Mouse (Mus musculus) heart, embryonic 16.5 days (tissue): ENCODE measurements around the gene Neurod4. TPM values are rescaled to one million over a fixed set of nuclear protein-coding genes. Genes with fewer than 3 reads are reported as not detected.
"Not testable (repeated sequence)": the region's sequence is repeated elsewhere in the genome, so short reads cannot be mapped to it uniquely, and the experiment has no call there.

ENCODE experiments used
- ATAC-seq: fragments of 200-750 bp; cut with Nextera tagmentation; replicated peaks from 2 replicates; pipeline ENCODE4 v1.8.0; 2017; ENCODE audit warnings: moderate number of reproducible peaks; ENCODE audit not compliant: insufficient read depth, low FRiP score; ENCODE audit errors: extremely low read depth
- H3K27ac ChIP-seq: fragments of 300-500 bp; sonication (generic); 2 replicates; pipeline ENCODE4 v1.5.1; 2014; ENCODE audit warnings: mild to moderate bottlenecking, low read length, control low read depth, moderate library complexity
- H3K27me3 ChIP-seq: fragments of 300-500 bp; sonication (generic); 2 replicates; pipeline ENCODE4 v1.6.1; 2014; ENCODE audit warnings: low read length, mixed read lengths; ENCODE audit not compliant: control insufficient read depth, insufficient read depth
- H3K36me3 ChIP-seq: fragments of 300-500 bp; sonication (generic); 2 replicates; pipeline ENCODE4 v1.6.1; 2014; ENCODE audit not compliant: control insufficient read depth, insufficient read depth
- H3K4me1 ChIP-seq: fragments of 300-500 bp; sonication (generic); 2 replicates; pipeline ENCODE4 v1.6.1; 2014; ENCODE audit warnings: low read length, mixed read lengths; ENCODE audit not compliant: control insufficient read depth, insufficient read depth
- H3K4me2 ChIP-seq: fragments of 300-500 bp; sonication (generic); 2 replicates; pipeline ENCODE4 v1.6.1; 2014; ENCODE audit warnings: low read depth, mild to moderate bottlenecking, control low read depth, low read length
- H3K4me3 ChIP-seq: fragments of 300-500 bp; sonication (generic); 2 replicates; pipeline ENCODE4 v1.5.1; 2014; ENCODE audit warnings: mild to moderate bottlenecking, control low read depth, low read length
- H3K9ac ChIP-seq: fragments of 300-500 bp; sonication (generic); 2 replicates; pipeline ENCODE4 v1.6.1; 2014; ENCODE audit warnings: low read length, control low read depth
- H3K9me3 ChIP-seq: fragments of 300-500 bp; sonication (generic); replicated peaks from 2 replicates; pipeline ENCODE4 v1.6.1; 2016; ENCODE audit warnings: low read length; ENCODE audit not compliant: control insufficient read depth
- WGBS: fragments of 180-500 bp; shearing (Covaris S2); extraction: QIAGEN DNeasy Blood & Tissue Kit; methylation state at CpG from one replicate; pipeline ENCODE4 v1.1.7; 2014; 5-methylcytosine and 5-hydroxymethylcytosine counted together
- polyA plus RNA-seq: library from polyadenylated mRNA; unstranded; fragments of >200 nt; fragmentation: Nextera tagmentation; extraction: Ambion mirVana; gene quantifications from 2 replicates; pipeline ENCODE4 v1.2.1, GENCODE M21; 2015

Gene Neurod4
- polyA plus RNA-seq, 1 experiment from 2014 or later = not detected

- Histone ChIP-seq H3K36me3 (no peaks in the 10 kb centered on the region), H3K27me3 (no peaks in the 10 kb centered on the region), H3K4me1 (no peaks in the 10 kb centered on the region), H3K9me3 (no peaks in the 10 kb centered on the region), H3K4me3 (no peak overlapping the region), H3K4me2 (no peak overlapping the region), H3K27ac (no peak overlapping the region), H3K9ac (no peak overlapping the region)
- 75% methylated on average over 2 of the region's 2 CpGs for WGBS
- ATAC-seq = no peak
These were observed 31.6 kb upstream of the Neurod4 start for GRCm38 (mm10) chr10:130311534-130312227.

- 80% methylated on average over 3 of the region's 5 CpGs for WGBS
- not testable (repeated sequence) for ATAC-seq, H3K4me1 ChIP-seq
These were observed 24.1 kb upstream of the Neurod4 start for GRCm38 (mm10) chr10:130304138-130304537.

GRCm38 (mm10) chr10:130298748-130299147 lies 18.7 kb upstream of the Neurod4 start:
- 16% methylated on average over 4 of the region's 4 CpGs for WGBS

More at GRCm38 (mm10) chr10:130304138-130304537, 24.1 kb upstream of the Neurod4 start:
- H3K4me3 ChIP-seq, H3K27me3 ChIP-seq, H3K9me3 ChIP-seq, H3K4me2 ChIP-seq, H3K36me3 ChIP-seq, H3K27ac ChIP-seq, H3K9ac ChIP-seq: not testable (repeated sequence)

GRCm38 (mm10) chr10:130293741-130294408 lies 13.8 kb upstream of the Neurod4 start:
- no peaks in the 10 kb centered on the region for H3K27me3 ChIP-seq
- no peak for ATAC-seq
- no peak overlapping the region for H3K4me3 ChIP-seq
- no peak overlapping the region for H3K27ac ChIP-seq
- no peaks in the 10 kb centered on the region for H3K9me3 ChIP-seq
- 16% methylated on average over 3 of the region's 3 CpGs for WGBS
- no peak overlapping the region for H3K9ac ChIP-seq
- H3K36me3 ChIP-seq = no peaks in the 10 kb centered on the region
- no peak overlapping the region for H3K4me2 ChIP-seq
- no peaks in the 10 kb centered on the region for H3K4me1 ChIP-seq

More at GRCm38 (mm10) chr10:130298748-130299147, 18.7 kb upstream of the Neurod4 start:
- H3K4me1 ChIP-seq, H3K9me3 ChIP-seq, H3K4me2 ChIP-seq, H3K36me3 ChIP-seq, H3K9ac ChIP-seq, ATAC-seq, H3K4me3 ChIP-seq, H3K27ac ChIP-seq, H3K27me3 ChIP-seq: not testable (repeated sequence)

- Histone ChIP-seq H3K27me3 (no peaks in the 10 kb centered on the region), H3K4me2 (no peak overlapping the region), H3K27ac (no peak overlapping the region), H3K9ac (no peak overlapping the region), H3K4me3 (no peak overlapping the region), H3K9me3 (no peaks in the 10 kb centered on the region), H3K36me3 (no peaks in the 10 kb centered on the region), H3K4me1 (no peaks in the 10 kb centered on the region)
- 56% methylated on average over 3 of the region's 3 CpGs for WGBS
- ATAC-seq = no peak
These were observed 8.0 kb upstream of the Neurod4 start for GRCm38 (mm10) chr10:130288007-130288406.

GRCm38 (mm10) chr10:130287201-130287600 lies 7.2 kb upstream of the Neurod4 start:
- Histone ChIP-seq H3K27ac (no peak overlapping the region), H3K36me3 (no peaks in the 10 kb centered on the region), H3K27me3 (no peaks in the 10 kb centered on the region), H3K9ac (no peak overlapping the region), H3K4me1 (no peaks in the 10 kb centered on the region), H3K4me2 (no peak overlapping the region), H3K4me3 (no peak overlapping the region), H3K9me3 (no peaks in the 10 kb centered on the region)
- WGBS = 45% methylated on average over 1 of the region's 1 CpGs
- ATAC-seq = no peak

- Histone ChIP-seq H3K4me2 (no peak overlapping the region), H3K4me1 (no peaks in the 10 kb centered on the region), H3K36me3 (no peaks in the 10 kb centered on the region), H3K27ac (no peak overlapping the region), H3K9ac (no peak overlapping the region), H3K4me3 (no peak overlapping the region), H3K9me3 (no peaks in the 10 kb centered on the region), H3K27me3 (no peaks in the 10 kb centered on the region)
- no peak for ATAC-seq
- 18% methylated on average over 1 of the region's 1 CpGs for WGBS
These were observed 2.0 kb upstream of the Neurod4 start for GRCm38 (mm10) chr10:130281982-130282449.

- Histone ChIP-seq H3K4me3 (no peak overlapping the region), H3K4me2 (no peak overlapping the region), H3K27ac (no peak overlapping the region), H3K9ac (no peak overlapping the region), H3K36me3 (no peaks in the 10 kb centered on the region), H3K27me3 (no peaks in the 10 kb centered on the region), H3K4me1 (no peaks in the 10 kb centered on the region), H3K9me3 (no peaks in the 10 kb centered on the region)
- ATAC-seq = no peak
- WGBS = 69% methylated on average over 2 of the region's 2 CpGs
These were observed 3.5 kb downstream of the Neurod4 start for GRCm38 (mm10) chr10:130276496-130276895.

- H3K9ac ChIP-seq = no peak overlapping the region
- WGBS = 63% methylated on average over 2 of the region's 2 CpGs
- ATAC-seq = no peak
These were observed 4.3 kb downstream of the Neurod4 start for GRCm38 (mm10) chr10:130275759-130276158.

More at GRCm38 (mm10) chr10:130275759-130276158, 4.3 kb downstream of the Neurod4 start:
- no peaks in the 10 kb centered on the region for H3K36me3 ChIP-seq
- H3K4me1 ChIP-seq = no peaks in the 10 kb centered on the region
- no peak overlapping the region for H3K4me3 ChIP-seq
- no peaks in the 10 kb centered on the region for H3K9me3 ChIP-seq
- H3K27me3 ChIP-seq = no peaks in the 10 kb centered on the region
- H3K4me2 ChIP-seq = no peak overlapping the region
- no peak overlapping the region for H3K27ac ChIP-seq
